Comparison of ENCODE assay signal across 10 mouse cellular contexts in genomic region chr11:62558961-62559646, GRCm38 (mm10). TPM values are rescaled to one million over a fixed set of nuclear protein-coding genes. Genes with fewer than 3 reads are reported as not detected.
A peak's percentile ranks its signal among the peaks of the same experiment; 100 is the strongest.
DNase-seq lines count a peak whose midpoint lies in the region; ATAC-seq and TF ChIP-seq lines count a peak whose summit lies in the region.
"Had no signal": no experiment of that assay in that cellular context is flagged by ENCODE, and none has a peak within 500 bp of the region (broad histone marks: within the 10 kb centered on the region; RNA-seq: fewer than 3 reads in every experiment).

No protein-coding gene starts in this region.

- H3K4me3 ChIP-seq in lung, embryonic 16.5 days (ENCODE audit: low read length): no peak overlapping the region
- no peak overlapping the region for H3K4me3 ChIP-seq in lung, adult 2 months (replicated peaks; ENCODE audit: extremely low read depth, low read depth, low read length)
- H3K4me3 ChIP-seq: hindbrain, embryonic 13.5 days; lung, embryonic 15.5 days had no signal

- no peak overlapping the region for H3K9ac ChIP-seq in lung, embryonic 16.5 days (ENCODE audit: low read length)
- H3K9ac ChIP-seq: hindbrain, embryonic 13.5 days; lung, embryonic 15.5 days had no signal

- WGBS in lung, embryonic 16.5 days: 40% methylated on average over 6 of the region's 6 CpGs
- 37% methylated on average over 6 of the region's 6 CpGs for WGBS in lung, adult 2 months

- DNase-seq in lung, adult 2 months: no peak
- peak; percentile 25 for DNase-seq in Patski (ENCODE audit: low read depth, low spot score)
- peak; percentile 58 to 70 for DNase-seq in heart, postnatal 10 days
- peak; percentile 31 for DNase-seq in lung, postnatal 14 days
- DNase-seq in layer of hippocampus, postnatal 10 days (ENCODE audit: low spot score in 2 of 2): no peak
- DNase-seq in left cerebral cortex, postnatal 36 days (ENCODE audit: low spot score in 2 of 2): no peak
- no peak for DNase-seq in T-cell, adult 2 months (ENCODE audit: low spot score)

- intact Hi-C loops in heart, postnatal 10 days (cut with DNase I): no loop called here
- intact Hi-C loops in left cerebral cortex, postnatal 36 days (cut with DNase I): no loop called here

- POLR2A ChIA-PET in Patski (lab: Charles Lee): interaction anchor here (0.6 kb wide), 1 partner anchor 587 kb away, joined by 3 read pairs; no protein-coding TSS in a partner anchor

- TF ChIP-seq CTCF in lung, adult 2 months (IDR thresholded peaks at IDR 0.05; ENCODE audit: insufficient read depth, low read length): no peak
- TF ChIP-seq CTCF in Patski (IDR thresholded peaks at IDR 0.05): no peak

- H3K4me1 ChIP-seq in lung, embryonic 16.5 days (replicated peaks; ENCODE audit: control insufficient read depth, insufficient read depth, low read length): peaks cover 7% of the 10 kb centered on the region
- H3K4me1 ChIP-seq in lung, adult 2 months (ENCODE audit: control insufficient read depth, insufficient read depth, low read length): peaks cover 17% of the 10 kb centered on the region

- TF ChIP-seq POLR2A in lung, adult 2 months (IDR thresholded peaks at IDR 0.05; ENCODE audit: borderline replicate concordance, extremely low read depth, low read depth, low read length): no peak

- peak; percentile 37; the same call in 1 of the 2 replicates for ATAC-seq in lung, embryonic 16.5 days (ENCODE audit: low read depth)
- peak; percentile 19 for ATAC-seq in Patski

- peaks cover 6% of the 10 kb centered on the region; the same call in 1 of the 2 replicates for H3K36me3 ChIP-seq in lung, embryonic 16.5 days (ENCODE audit: control insufficient read depth, insufficient read depth, low read length)

- no peaks in the 10 kb centered on the region for H3K9me3 ChIP-seq in lung, embryonic 16.5 days (ENCODE audit: control insufficient read depth, low read length)
- H3K9me3 ChIP-seq: hindbrain, embryonic 13.5 days; lung, embryonic 15.5 days had no signal

- in situ Hi-C loops in Patski (cut with MboI; ENCODE audit: low pct_unique_long_range_greater_than_20kb): no loop called here

- CTCF ChIA-PET in Patski (lab: Charles Lee): no interaction called here

- H3K27me3 ChIP-seq in lung, embryonic 16.5 days (ENCODE audit: control insufficient read depth, insufficient read depth, low read depth, low read length): no peaks in the 10 kb centered on the region
- H3K27me3 ChIP-seq in Patski: no peaks in the 10 kb centered on the region
- H3K27me3 ChIP-seq: hindbrain, embryonic 13.5 days; lung, embryonic 15.5 days had no signal

- no peak overlapping the region for H3K4me2 ChIP-seq in lung, embryonic 16.5 days (ENCODE audit: low read depth, low read length)
- H3K4me2 ChIP-seq: hindbrain, embryonic 13.5 days; lung, embryonic 15.5 days had no signal

- no peak overlapping the region for H3K27ac ChIP-seq in lung, embryonic 16.5 days (ENCODE audit: low read length)
- H3K27ac ChIP-seq: hindbrain, embryonic 13.5 days; lung, embryonic 15.5 days had no signal

RNA-seq across cellular contexts. Expression of gene Ubb, which starts 8.1 kb away (rescaled TPM):
- polyA plus RNA-seq in lung, embryonic 16.5 days (2015; fragmentation: Nextera tagmentation; extraction: Ambion mirVana): 3,082 and 3,189 TPM in 2 replicates
- 1,478 and 1,739 TPM in 2 replicates for polyA plus RNA-seq in lung, adult 2 months (2012; rRNA removed)
- 624 TPM for polyA plus RNA-seq in Patski (2021)
- total RNA-seq in heart, postnatal 10 days (2021): 100 to 1,000 TPM; 678 to 750 TPM
- total RNA-seq in layer of hippocampus, postnatal 10 days (2021): 1,000 to 10,000 TPM; 1,541 to 1,698 TPM
- 1,000 to 10,000 TPM; 1,698 to 1,876 TPM for total RNA-seq in left cerebral cortex, postnatal 36 days (2021)

RNA-seq across cellular contexts. Expression of gene Trpv2, which starts 15.2 kb away (rescaled TPM):
- polyA plus RNA-seq in lung, embryonic 16.5 days (2015; fragmentation: Nextera tagmentation; extraction: Ambion mirVana): 4.8 and 4.9 TPM in 2 replicates
- 19.6 and 21.8 TPM in 2 replicates for polyA plus RNA-seq in lung, adult 2 months (2012; rRNA removed)
- 0.04 TPM for polyA plus RNA-seq in Patski (2021)
- total RNA-seq in heart, postnatal 10 days (2021): 1 to 10 TPM; 4.3 to 4.5 TPM
- 10 to 100 TPM; 26.1 to 26.3 TPM for total RNA-seq in layer of hippocampus, postnatal 10 days (2021)
- 10 to 100 TPM; 17.5 to 19.2 TPM for total RNA-seq in left cerebral cortex, postnatal 36 days (2021)

RNA-seq across cellular contexts. Expression of gene Cenpv, which starts 20.0 kb away (rescaled TPM):
- polyA plus RNA-seq in lung, embryonic 16.5 days (2015; fragmentation: Nextera tagmentation; extraction: Ambion mirVana): 7.9 and 9.0 TPM in 2 replicates
- 14.4 and 14.8 TPM in 2 replicates for polyA plus RNA-seq in lung, adult 2 months (2012; rRNA removed)
- 24.5 TPM for polyA plus RNA-seq in Patski (2021)
- total RNA-seq in heart, postnatal 10 days (2021): 10 to 100 TPM; 19.3 to 19.8 TPM
- 10 to 100 TPM; 41.5 to 44.4 TPM for total RNA-seq in layer of hippocampus, postnatal 10 days (2021)
- 10 to 100 TPM; 38.7 to 47.9 TPM for total RNA-seq in left cerebral cortex, postnatal 36 days (2021)

Comparison
In these comparisons a context has a peak if more than half of its experiments do, and no peak if none do; other contexts are left out.
1. DNase-seq: peak in Patski (single experiment), heart, postnatal 10 days (2 of 2) and lung, postnatal 14 days (single experiment); none in lung, adult 2 months (single experiment), layer of hippocampus, postnatal 10 days (0 of 2), left cerebral cortex, postnatal 36 days (0 of 2) and T-cell, adult 2 months (single experiment).